Mouse (Mus musculus) heart, postnatal 25 days (tissue): ENCODE data around the gene Fgfr2. TPM values are rescaled to one million over a fixed set of nuclear protein-coding genes. Genes with fewer than 3 reads are reported as not detected.

Source experiments
- DNase-seq: peaks from one replicate; pipeline ENCODE4 v3.0.0; 2022; ENCODE audit warnings: low spot score
- intact Hi-C: fragments of 180-260 bp; cut with DNase I; formaldehyde crosslinking; loops from one replicate; pipeline ENCODE4 v1.15.1; 2025
- total RNA-seq, 2 experiments: library from RNA; stranded (reverse); gene quantifications; 2 replicates each; pipeline ENCODE4 v1.2.3; 2021

Gene Fgfr2
- total RNA-seq, 2 experiments from 2014 or later, result 1.7 to 1.8 TPM

GRCm38 (mm10) chr7:132316101-132317035 is 806.8 kb downstream of the Fgfr2 start:
- DNase-seq, result peak; percentile 53
- intact Hi-C loops, result loop anchor here (2.0 to 5.0 kb wide), 4 partner anchors 80 to 234 kb away; no protein-coding TSS in a partner anchor

GRCm38 (mm10) chr7:132315149-132316091 is 807.7 kb downstream of the Fgfr2 start:
- DNase-seq, result peak; percentile 46
- intact Hi-C loops, result loop anchor here (2.0 to 5.0 kb wide), 4 partner anchors 79 to 235 kb away; no protein-coding TSS in a partner anchor

GRCm38 (mm10) chr7:132312396-132312795 is 810.8 kb downstream of the Fgfr2 start:
- no peak for DNase-seq
- intact Hi-C loops, result no loop called here

GRCm38 (mm10) chr7:132308537-132309191 is 814.5 kb downstream of the Fgfr2 start:
- intact Hi-C loops, result no loop called here
- DNase-seq, result no peak

- no peak for DNase-seq
- intact Hi-C loops, result no loop called here
These were observed 815.4 kb downstream of the Fgfr2 start for GRCm38 (mm10) chr7:132307722-132308271.

GRCm38 (mm10) chr7:132306671-132307412 is 816.3 kb downstream of the Fgfr2 start:
- intact Hi-C loops, result no loop called here
- DNase-seq, result no peak

GRCm38 (mm10) chr7:132305492-132306375 is 817.4 kb downstream of the Fgfr2 start:
- intact Hi-C loops, result no loop called here
- no peak for DNase-seq

GRCm38 (mm10) chr7:132304424-132305085 is 818.6 kb downstream of the Fgfr2 start:
- intact Hi-C loops, result no loop called here
- DNase-seq, result no peak

GRCm38 (mm10) chr7:132303988-132304387 is 819.2 kb downstream of the Fgfr2 start:
- intact Hi-C loops, result no loop called here
- DNase-seq, result no peak

- no peak for DNase-seq
- intact Hi-C loops, result no loop called here
These were observed 820.5 kb downstream of the Fgfr2 start for GRCm38 (mm10) chr7:132302508-132303241.

- DNase-seq, result no peak
- intact Hi-C loops, result no loop called here
These were observed 823.4 kb downstream of the Fgfr2 start for GRCm38 (mm10) chr7:132299661-132300210.

- DNase-seq, result no peak
- intact Hi-C loops, result no loop called here
These were observed 824.6 kb downstream of the Fgfr2 start for GRCm38 (mm10) chr7:132298412-132298990.

GRCm38 (mm10) chr7:132296661-132297443 is 826.3 kb downstream of the Fgfr2 start:
- intact Hi-C loops, result no loop called here
- no peak for DNase-seq

GRCm38 (mm10) chr7:132296132-132296531 is 827.0 kb downstream of the Fgfr2 start:
- DNase-seq, result no peak
- intact Hi-C loops, result no loop called here

GRCm38 (mm10) chr7:132287340-132287664 is 835.8 kb downstream of the Fgfr2 start:
- intact Hi-C loops, result no loop called here

More at GRCm38 (mm10) chr7:132287340-132287664, 835.8 kb downstream of the Fgfr2 start:
- DNase-seq, result no peak
